Mouse (Mus musculus): ENCODE data around the gene Arl8b.
"Not testable (repeated sequence)": the region's sequence is repeated elsewhere in the genome, so short reads cannot be mapped to it uniquely, and the experiment has no call there.

Gene Arl8b

DNA sequence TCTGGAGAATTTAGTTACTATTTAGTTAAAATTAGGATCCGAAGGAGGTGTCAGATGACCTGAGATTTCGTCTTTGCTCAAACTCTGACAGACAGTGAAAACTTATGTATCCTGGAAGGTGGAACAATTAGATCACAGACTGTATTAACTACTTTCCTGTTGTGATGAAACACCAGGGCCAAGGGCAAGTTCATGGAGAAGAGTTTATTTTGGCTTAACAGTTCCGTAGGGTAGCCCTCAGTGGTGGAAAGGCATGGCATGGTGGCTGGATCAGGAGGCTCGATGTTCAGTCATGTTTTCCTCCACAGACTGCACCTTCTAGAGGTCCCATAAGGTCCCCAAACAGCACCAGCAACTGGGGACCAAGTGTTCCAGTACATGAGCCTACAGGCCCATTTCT, 54.2 kb downstream of the Arl8b start:
- DNase-seq, result no peak

DNA sequence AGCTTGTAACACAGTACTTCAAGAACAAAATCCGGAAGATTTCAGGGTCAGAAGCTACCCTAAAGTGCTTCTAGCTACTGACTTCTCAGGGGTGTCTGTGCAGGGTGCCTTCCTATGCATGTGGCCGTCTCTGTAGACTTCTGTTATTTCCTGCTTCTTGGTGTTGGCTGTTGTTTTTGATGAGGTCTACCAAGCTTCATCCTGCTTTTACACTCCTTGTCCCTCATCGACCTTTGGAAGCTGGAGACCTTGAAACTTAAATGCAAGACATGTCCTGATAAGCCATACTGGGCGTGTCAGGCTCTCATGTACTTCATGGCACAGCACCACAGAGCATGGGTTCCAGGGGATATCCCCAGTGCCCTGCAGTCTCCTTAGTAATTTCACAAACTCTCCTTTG, 55.1 kb downstream of the Arl8b start:
- no peak for DNase-seq

- DNase-seq, result no peak
Measured at GRCm38 (mm10) chr6:108839432-108839831, 56.5 kb downstream of the Arl8b start.

GRCm38 (mm10) chr6:108840861-108841640, 58.2 kb downstream of the Arl8b start:
- no peak for DNase-seq

DNA sequence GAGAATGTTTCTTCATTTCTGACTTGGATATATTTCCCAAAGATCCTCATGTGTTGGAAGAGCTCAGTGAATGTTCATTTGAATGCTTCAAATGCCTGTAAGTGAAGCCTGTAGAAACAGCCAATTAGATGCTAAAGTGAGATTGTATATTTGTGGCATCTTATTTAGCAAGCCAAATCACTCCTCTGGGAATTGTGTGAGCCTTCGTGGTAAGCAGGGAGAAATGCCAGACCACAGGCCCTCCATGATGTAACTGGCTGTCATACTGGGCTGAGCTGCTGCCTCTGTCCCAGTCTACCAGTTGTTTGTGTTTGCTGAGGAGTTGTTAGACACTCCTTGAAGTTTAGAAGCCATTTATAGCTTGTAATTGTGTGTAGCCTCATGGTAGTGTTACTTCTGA, 60.8 kb downstream of the Arl8b start:
- DNase-seq, result no peak

DNA sequence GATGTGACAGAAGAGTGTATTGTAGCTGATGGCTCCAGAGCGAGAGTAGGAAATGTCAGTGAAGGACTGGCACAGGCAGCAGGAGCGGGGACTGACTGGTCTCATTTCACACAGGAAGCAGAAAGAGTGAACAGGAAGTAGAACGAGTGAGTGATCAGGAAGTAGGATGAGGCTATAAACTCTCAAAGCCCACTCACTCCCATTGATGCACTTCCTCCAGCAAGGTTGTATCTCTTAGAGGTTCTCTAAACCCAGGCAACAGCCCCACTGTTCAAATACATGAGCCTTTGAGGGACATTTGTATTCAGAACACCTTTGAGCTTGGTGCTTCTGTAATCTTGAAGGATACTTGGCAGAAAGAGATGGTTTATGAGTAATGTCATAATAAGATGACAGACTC, 61.2 kb downstream of the Arl8b start:
- DNase-seq, result no peak

- DNase-seq, result no peak
Measured at GRCm38 (mm10) chr6:108844771-108845170, 61.9 kb downstream of the Arl8b start.

DNA sequence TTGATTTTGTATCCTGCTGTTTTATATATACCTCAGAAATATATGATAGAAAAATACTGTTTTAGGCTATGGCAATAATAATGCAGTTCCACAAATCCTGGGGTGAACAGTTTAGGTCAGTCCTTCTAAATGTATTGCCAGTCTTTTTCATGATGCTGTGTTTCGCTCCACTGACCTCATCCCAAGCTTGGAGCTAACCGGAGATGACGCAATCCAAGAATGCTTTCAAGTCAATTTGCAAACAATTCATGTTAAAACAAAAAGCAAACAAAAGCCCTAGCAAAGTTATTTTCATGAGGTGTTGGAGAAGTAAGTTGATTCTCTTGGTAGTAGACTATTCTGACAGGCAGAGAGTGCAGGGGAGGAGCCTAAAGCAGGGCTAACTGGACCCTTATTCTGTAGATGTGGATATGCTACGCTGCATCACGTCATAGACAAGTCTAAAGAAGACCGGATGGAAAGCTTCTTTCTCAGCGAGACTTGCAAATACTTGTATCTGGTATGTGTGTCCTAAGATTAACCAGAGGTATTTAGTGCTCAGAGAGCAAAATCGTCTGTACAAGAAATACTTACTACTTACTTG, 69.3 kb downstream of the Arl8b start:
- no peak for DNase-seq

- DNase-seq, result peak; percentile 38 to 43
Measured at GRCm38 (mm10) chr6:108852986-108853385, 70.1 kb downstream of the Arl8b start.

DNA sequence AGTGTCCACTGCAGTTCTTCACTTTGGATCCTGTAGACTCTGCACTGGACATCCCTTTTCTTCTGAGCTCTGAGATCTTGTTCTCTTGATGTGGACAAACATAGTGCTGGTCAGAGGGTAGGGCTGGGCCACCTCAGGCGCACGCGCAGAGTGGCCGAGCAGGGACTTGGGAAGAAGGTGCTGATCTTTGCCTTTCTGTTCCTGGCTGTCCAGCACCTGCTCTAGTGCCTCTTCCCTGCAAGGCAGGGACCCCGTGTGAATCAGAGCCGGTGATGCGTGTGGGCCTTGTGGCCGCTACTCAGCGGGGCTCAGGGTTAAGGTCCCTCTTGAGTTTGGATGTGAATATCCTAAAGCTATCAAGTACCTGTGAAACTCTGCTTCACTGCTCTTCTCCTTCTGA, 75.7 kb downstream of the Arl8b start:
- DNase-seq, result no peak

GRCm38 (mm10) chr6:108861226-108861625, 78.3 kb downstream of the Arl8b start:
- DNase-seq, result no peak

DNA sequence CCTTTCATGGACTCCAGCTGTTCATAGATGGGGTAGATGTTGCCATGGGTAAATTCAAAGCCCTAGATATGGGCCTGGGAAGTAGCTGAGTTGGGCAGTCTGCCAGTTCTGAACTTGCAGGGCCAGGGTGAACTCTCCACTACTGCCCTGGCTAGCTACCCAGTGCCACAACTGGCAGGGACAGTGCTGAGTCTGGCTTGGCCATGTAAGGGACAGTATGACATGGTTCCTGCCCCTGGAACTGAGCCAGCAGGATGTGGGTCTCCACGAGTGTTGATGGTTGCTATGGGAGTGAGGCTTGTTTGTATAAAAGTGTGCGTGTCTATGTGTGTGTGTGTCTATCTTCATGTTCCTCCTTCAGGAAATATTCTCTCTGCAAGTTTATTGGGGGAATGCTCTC, 79.6 kb downstream of the Arl8b start:
- peak; percentile 11 to 25 for DNase-seq

GRCm38 (mm10) chr6:108866317-108866716, 83.4 kb downstream of the Arl8b start:
- no peak for DNase-seq

DNA sequence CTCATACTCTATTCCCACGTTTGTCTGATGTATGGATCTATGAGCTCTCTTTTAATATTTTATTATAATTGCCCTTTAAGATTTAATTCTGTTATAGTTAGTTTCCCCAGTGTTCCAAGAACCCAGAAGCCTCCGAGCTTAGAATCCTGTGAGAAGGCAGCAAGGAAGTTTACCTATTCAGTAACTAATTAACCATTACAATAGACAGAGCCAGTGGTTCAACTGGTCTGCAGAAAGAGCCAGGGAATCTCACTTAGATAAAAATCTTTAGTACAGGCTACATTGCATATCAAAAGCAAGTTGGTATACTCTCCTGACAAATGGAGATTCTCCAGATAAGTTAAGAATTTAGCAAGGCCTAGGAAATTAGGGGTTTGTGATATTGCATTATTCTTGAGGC, 86.1 kb downstream of the Arl8b start:
- not testable (repeated sequence) for DNase-seq

DNA sequence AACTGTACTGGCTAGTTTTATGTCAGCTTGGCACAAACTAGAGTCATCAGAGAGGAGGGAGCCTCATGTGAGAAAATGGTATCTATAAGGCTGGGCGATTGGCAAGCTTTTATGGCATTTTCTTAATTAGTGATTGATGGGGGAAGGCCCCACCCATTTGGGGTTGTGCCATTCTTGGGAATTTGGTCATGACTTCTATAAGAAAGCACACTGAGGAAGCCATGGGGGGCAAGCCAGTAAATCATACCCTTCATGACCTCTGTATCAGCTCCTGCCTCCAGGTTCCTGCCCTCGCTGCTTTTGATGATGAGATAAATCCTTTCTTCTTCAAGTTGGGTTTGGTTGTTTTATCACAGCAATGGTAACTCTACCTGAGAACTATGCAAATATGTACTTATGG, 87.5 kb downstream of the Arl8b start:
- DNase-seq, result no peak

DNA sequence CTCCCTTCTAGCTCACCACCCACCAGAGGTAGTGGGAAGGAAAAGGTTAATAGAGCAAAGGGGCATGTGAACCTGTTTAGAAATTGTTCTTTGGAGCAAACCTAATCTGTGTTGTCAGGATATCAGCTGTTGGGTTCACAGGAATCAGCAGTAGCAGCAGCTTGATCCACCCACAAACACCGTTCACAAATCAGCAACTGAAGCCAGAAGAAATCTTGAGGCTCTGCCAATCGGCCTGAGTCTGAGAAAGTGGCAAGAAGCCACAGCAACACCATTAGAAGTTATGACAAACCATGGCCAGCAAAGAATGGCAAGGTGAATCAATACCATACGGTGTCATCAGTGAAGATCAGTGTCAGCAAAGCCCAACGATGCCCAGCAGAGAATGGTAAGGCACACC, 88.4 kb downstream of the Arl8b start:
- DNase-seq, result peak; percentile 83 to 85

All from cerebellum, postnatal 10 days (tissue).